Mouse (Mus musculus): ENCODE data around the gene Ppp1cb. TPM values are rescaled to one million over a fixed set of nuclear protein-coding genes. Genes with fewer than 3 reads are reported as not detected.

The Ppp1cb gene
- polyA plus RNA-seq, 1 experiment from 2014 or later = 194 TPM

- Histone ChIP-seq H3K4me1 (replicated peaks; ENCODE audit: control insufficient read depth, insufficient read depth, low read length) (0 out of 2 replicates have a peak, but pooled peaks cover 6% of the 10 kb centered on the region), H3K9me3 (ENCODE audit: control insufficient read depth) (no peaks in the 10 kb centered on the region), H3K4me2 (replicated peaks; ENCODE audit: low read depth) (no peak overlapping the region), H3K9ac (ENCODE audit: low read depth, low read length) (no peak overlapping the region), H3K36me3 (ENCODE audit: control insufficient read depth, insufficient read depth) (no peaks in the 10 kb centered on the region), H3K4me3 (ENCODE audit: low read depth, low read length) (no peak overlapping the region), H3K27me3 (replicated peaks; ENCODE audit: control insufficient read depth, insufficient read depth, low read length) (no peaks in the 10 kb centered on the region), H3K27ac (ENCODE audit: low read depth, low read length) (no peak overlapping the region)
- WGBS = 27% methylated on average over 3 of the region's 3 CpGs
- no peak for TF ChIP-seq CTCF (IDR thresholded peaks at IDR 0.05; ENCODE audit: low read depth)
- ATAC-seq = peak; percentile 37; the same call in 1 of the 2 replicates
These were observed 17.3 kb upstream of the Ppp1cb start for GRCm38 (mm10) chr5:32441336-32441735.

- H3K4me2 ChIP-seq (replicated peaks; ENCODE audit: low read depth) = no peak overlapping the region
- WGBS = 81% methylated on average over 4 of the region's 4 CpGs
These were observed 16.6 kb upstream of the Ppp1cb start for GRCm38 (mm10) chr5:32441992-32442575.

GRCm38 (mm10) chr5:32443906-32444305, 14.7 kb upstream of the Ppp1cb start:
- no peak for ATAC-seq
- no peaks in the 10 kb centered on the region for H3K27me3 ChIP-seq (replicated peaks; ENCODE audit: control insufficient read depth, insufficient read depth, low read length)
- no peak overlapping the region for H3K27ac ChIP-seq (ENCODE audit: low read depth, low read length)
- TF ChIP-seq CTCF (IDR thresholded peaks at IDR 0.05; ENCODE audit: low read depth) = no peak
- no peak overlapping the region for H3K4me2 ChIP-seq (replicated peaks; ENCODE audit: low read depth)
- no peaks in the 10 kb centered on the region for H3K9me3 ChIP-seq (ENCODE audit: control insufficient read depth)
- H3K36me3 ChIP-seq (ENCODE audit: control insufficient read depth, insufficient read depth) = no peaks in the 10 kb centered on the region
- no peak overlapping the region for H3K4me3 ChIP-seq (ENCODE audit: low read depth, low read length)
- H3K9ac ChIP-seq (ENCODE audit: low read depth, low read length) = no peak overlapping the region
- WGBS = 87% methylated on average over 3 of the region's 3 CpGs
- 0 out of 2 replicates have a peak, but pooled peaks cover 11% of the 10 kb centered on the region for H3K4me1 ChIP-seq (replicated peaks; ENCODE audit: control insufficient read depth, insufficient read depth, low read length)

More at GRCm38 (mm10) chr5:32441992-32442575, 16.6 kb upstream of the Ppp1cb start:
- H3K4me1 ChIP-seq (replicated peaks; ENCODE audit: control insufficient read depth, insufficient read depth, low read length) = 0 out of 2 replicates have a peak, but pooled peaks cover 9% of the 10 kb centered on the region
- no peak for TF ChIP-seq CTCF (IDR thresholded peaks at IDR 0.05; ENCODE audit: low read depth)
- H3K36me3 ChIP-seq (ENCODE audit: control insufficient read depth, insufficient read depth) = no peaks in the 10 kb centered on the region
- H3K9ac ChIP-seq (ENCODE audit: low read depth, low read length) = no peak overlapping the region
- H3K27ac ChIP-seq (ENCODE audit: low read depth, low read length) = no peak overlapping the region
- H3K4me3 ChIP-seq (ENCODE audit: low read depth, low read length) = no peak overlapping the region
- H3K27me3 ChIP-seq (replicated peaks; ENCODE audit: control insufficient read depth, insufficient read depth, low read length) = no peaks in the 10 kb centered on the region
- H3K9me3 ChIP-seq (ENCODE audit: control insufficient read depth) = no peaks in the 10 kb centered on the region
- no peak for ATAC-seq

GRCm38 (mm10) chr5:32445287-32445921, 13.2 kb upstream of the Ppp1cb start:
- Histone ChIP-seq H3K27ac (ENCODE audit: low read depth, low read length) (no peak overlapping the region), H3K4me2 (replicated peaks; ENCODE audit: low read depth) (no peak overlapping the region), H3K4me1 (replicated peaks; ENCODE audit: control insufficient read depth, insufficient read depth, low read length) (0 out of 2 replicates have a peak, but pooled peaks cover 8% of the 10 kb centered on the region), H3K36me3 (ENCODE audit: control insufficient read depth, insufficient read depth) (no peaks in the 10 kb centered on the region), H3K9ac (ENCODE audit: low read depth, low read length) (no peak overlapping the region), H3K4me3 (ENCODE audit: low read depth, low read length) (no peak overlapping the region), H3K9me3 (ENCODE audit: control insufficient read depth) (no peaks in the 10 kb centered on the region), H3K27me3 (replicated peaks; ENCODE audit: control insufficient read depth, insufficient read depth, low read length) (no peaks in the 10 kb centered on the region)
- no peak for ATAC-seq
- WGBS = 35% methylated on average over 11 of the region's 11 CpGs
- TF ChIP-seq CTCF (IDR thresholded peaks at IDR 0.05; ENCODE audit: low read depth) = no peak

GRCm38 (mm10) chr5:32446394-32446793, 12.2 kb upstream of the Ppp1cb start:
- peak overlapping the region; percentile 36; the same call in 1 of the 2 replicates for H3K27ac ChIP-seq (ENCODE audit: low read depth, low read length)
- peak overlapping the region; percentile 52 for H3K4me2 ChIP-seq (replicated peaks; ENCODE audit: low read depth)
- WGBS = 41% methylated on average over 5 of the region's 5 CpGs
- no peaks in the 10 kb centered on the region for H3K27me3 ChIP-seq (replicated peaks; ENCODE audit: control insufficient read depth, insufficient read depth, low read length)
- no peak overlapping the region for H3K4me3 ChIP-seq (ENCODE audit: low read depth, low read length)
- ATAC-seq = peak; percentile 86
- H3K9ac ChIP-seq (ENCODE audit: low read depth, low read length) = no peak overlapping the region
- H3K36me3 ChIP-seq (ENCODE audit: control insufficient read depth, insufficient read depth) = no peaks in the 10 kb centered on the region
- 0 out of 2 replicates have a peak, but pooled peaks cover 8% of the 10 kb centered on the region for H3K4me1 ChIP-seq (replicated peaks; ENCODE audit: control insufficient read depth, insufficient read depth, low read length)
- no peak for TF ChIP-seq CTCF (IDR thresholded peaks at IDR 0.05; ENCODE audit: low read depth)
- no peaks in the 10 kb centered on the region for H3K9me3 ChIP-seq (ENCODE audit: control insufficient read depth)

GRCm38 (mm10) chr5:32446810-32447209, 11.8 kb upstream of the Ppp1cb start:
- no peak overlapping the region for H3K27ac ChIP-seq (ENCODE audit: low read depth, low read length)
- H3K4me3 ChIP-seq (ENCODE audit: low read depth, low read length) = no peak overlapping the region
- 0 out of 2 replicates have a peak, but pooled peaks have one; percentile 37 for ATAC-seq
- H3K9me3 ChIP-seq (ENCODE audit: control insufficient read depth) = no peaks in the 10 kb centered on the region
- no peaks in the 10 kb centered on the region for H3K36me3 ChIP-seq (ENCODE audit: control insufficient read depth, insufficient read depth)
- H3K4me2 ChIP-seq (replicated peaks; ENCODE audit: low read depth) = no peak overlapping the region
- no peaks in the 10 kb centered on the region for H3K27me3 ChIP-seq (replicated peaks; ENCODE audit: control insufficient read depth, insufficient read depth, low read length)
- 0 out of 2 replicates have a peak, but pooled peaks cover 8% of the 10 kb centered on the region for H3K4me1 ChIP-seq (replicated peaks; ENCODE audit: control insufficient read depth, insufficient read depth, low read length)
- no peak for TF ChIP-seq CTCF (IDR thresholded peaks at IDR 0.05; ENCODE audit: low read depth)
- no peak overlapping the region for H3K9ac ChIP-seq (ENCODE audit: low read depth, low read length)

All from intestine, postnatal 0 days (tissue).